Mouse (Mus musculus): ENCODE results near the gene Tmem132d. TPM values are rescaled to one million over a fixed set of nuclear protein-coding genes. Genes with fewer than 3 reads are reported as not detected.

The Tmem132d gene
- polyA plus RNA-seq, 1 experiment from 2014 or later: not detected

DNA sequence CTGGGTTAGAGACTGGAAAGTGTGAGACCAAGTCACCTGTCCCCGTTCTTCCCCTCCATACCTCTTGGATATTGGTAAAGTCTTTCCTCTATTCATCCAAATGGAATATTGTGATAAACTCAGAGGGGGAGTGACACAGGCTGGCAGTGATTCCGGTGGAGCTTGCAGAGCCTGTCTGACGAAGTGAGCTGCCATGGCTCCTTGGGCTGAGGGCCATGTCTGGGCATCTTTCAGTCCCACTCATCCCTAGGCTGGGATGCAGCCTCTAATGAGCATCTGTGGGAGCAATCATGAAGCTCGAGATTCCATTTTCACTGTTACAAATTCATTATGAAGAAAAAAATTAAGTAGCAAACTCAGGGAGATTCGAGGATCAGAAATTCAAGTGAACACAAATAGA lies 332.5 kb downstream of the Tmem132d start:
- no peak for ATAC-seq
- no peaks in the 10 kb centered on the region; the same call in 1 of the 2 replicates for H3K9me3 ChIP-seq (ENCODE audit: control insufficient read depth)
- no peak overlapping the region for H3K27ac ChIP-seq (ENCODE audit: low read depth, low read length)
- no peak overlapping the region for H3K4me3 ChIP-seq (ENCODE audit: low read depth, low read length)
- WGBS: 73% methylated on average over 5 of the region's 5 CpGs
- no peaks in the 10 kb centered on the region for H3K27me3 ChIP-seq (replicated peaks; ENCODE audit: control insufficient read depth, insufficient read depth, low read length)
- no peak overlapping the region for H3K9ac ChIP-seq (ENCODE audit: low read depth, low read length)
- no peaks in the 10 kb centered on the region for H3K4me1 ChIP-seq (replicated peaks; ENCODE audit: control insufficient read depth, insufficient read depth, low read length)
- H3K36me3 ChIP-seq (ENCODE audit: control insufficient read depth, insufficient read depth): no peaks in the 10 kb centered on the region
- no peak for TF ChIP-seq CTCF (IDR thresholded peaks at IDR 0.05; ENCODE audit: low read depth)
- no peak overlapping the region for H3K4me2 ChIP-seq (replicated peaks; ENCODE audit: low read depth)

DNA sequence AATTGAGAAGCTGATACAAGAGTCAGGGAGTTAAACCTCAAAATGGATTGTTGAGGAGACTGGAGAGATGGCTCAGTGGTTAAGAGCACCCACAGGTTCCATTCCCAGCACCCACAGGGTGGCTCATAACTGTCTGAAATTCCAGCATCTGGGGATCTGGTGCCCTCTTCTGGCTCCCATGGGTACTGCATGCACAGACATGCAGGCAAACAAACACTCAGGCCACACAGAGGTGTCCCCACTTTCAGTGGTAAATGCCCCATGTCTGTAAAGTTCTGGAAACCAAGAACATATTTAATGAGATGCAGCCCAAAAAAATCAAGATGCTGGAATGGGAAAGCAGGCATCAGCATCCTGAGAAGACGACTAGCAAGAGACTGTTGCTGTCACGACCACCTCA lies 333.4 kb downstream of the Tmem132d start:
- WGBS: 70% methylated on average over 2 of the region's 2 CpGs
- no peak for ATAC-seq

DNA sequence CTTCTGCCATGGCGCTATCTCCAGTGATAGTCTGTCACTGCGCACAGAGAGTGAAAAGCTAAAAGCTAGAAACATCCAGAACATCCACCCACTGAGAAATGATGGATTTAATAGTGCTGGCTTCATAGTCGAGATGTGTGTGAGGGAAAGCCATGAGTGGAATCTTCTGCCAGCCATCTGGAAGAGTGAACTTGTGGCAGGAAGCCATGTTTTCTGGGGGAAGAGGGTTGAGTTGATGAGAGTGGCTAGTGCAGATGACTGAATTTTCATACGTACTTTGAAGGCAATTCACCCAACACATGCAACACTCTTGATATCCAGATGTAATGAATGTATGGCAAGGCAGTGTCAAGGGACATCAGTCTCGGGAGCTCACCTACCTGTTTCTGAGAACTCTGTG lies 342.3 kb downstream of the Tmem132d start:
- 81% methylated on average over 5 of the region's 5 CpGs for WGBS
- no peak for ATAC-seq
- Histone ChIP-seq H3K4me3 (ENCODE audit: low read depth, low read length) (no peak overlapping the region), H3K27ac (ENCODE audit: low read depth, low read length) (no peak overlapping the region), H3K9me3 (ENCODE audit: control insufficient read depth) (no peaks in the 10 kb centered on the region), H3K4me1 (replicated peaks; ENCODE audit: control insufficient read depth, insufficient read depth, low read length) (no peaks in the 10 kb centered on the region), H3K27me3 (replicated peaks; ENCODE audit: control insufficient read depth, insufficient read depth, low read length) (no peaks in the 10 kb centered on the region), H3K9ac (ENCODE audit: low read depth, low read length) (no peak overlapping the region), H3K4me2 (replicated peaks; ENCODE audit: low read depth) (no peak overlapping the region), H3K36me3 (ENCODE audit: control insufficient read depth, insufficient read depth) (no peaks in the 10 kb centered on the region)
- TF ChIP-seq CTCF (IDR thresholded peaks at IDR 0.05; ENCODE audit: low read depth): no peak

More for the DNA sequence above, 333.4 kb downstream of the Tmem132d start:
- TF ChIP-seq CTCF (IDR thresholded peaks at IDR 0.05; ENCODE audit: low read depth): peak; percentile 40
- H3K27me3 ChIP-seq (replicated peaks; ENCODE audit: control insufficient read depth, insufficient read depth, low read length): no peaks in the 10 kb centered on the region
- H3K4me1 ChIP-seq (replicated peaks; ENCODE audit: control insufficient read depth, insufficient read depth, low read length): no peaks in the 10 kb centered on the region
- no peak overlapping the region for H3K4me3 ChIP-seq (ENCODE audit: low read depth, low read length)
- H3K9me3 ChIP-seq (ENCODE audit: control insufficient read depth): no peaks in the 10 kb centered on the region; the same call in 1 of the 2 replicates
- no peak overlapping the region for H3K4me2 ChIP-seq (replicated peaks; ENCODE audit: low read depth)
- H3K27ac ChIP-seq (ENCODE audit: low read depth, low read length): no peak overlapping the region
- H3K9ac ChIP-seq (ENCODE audit: low read depth, low read length): no peak overlapping the region
- no peaks in the 10 kb centered on the region for H3K36me3 ChIP-seq (ENCODE audit: control insufficient read depth, insufficient read depth)

DNA sequence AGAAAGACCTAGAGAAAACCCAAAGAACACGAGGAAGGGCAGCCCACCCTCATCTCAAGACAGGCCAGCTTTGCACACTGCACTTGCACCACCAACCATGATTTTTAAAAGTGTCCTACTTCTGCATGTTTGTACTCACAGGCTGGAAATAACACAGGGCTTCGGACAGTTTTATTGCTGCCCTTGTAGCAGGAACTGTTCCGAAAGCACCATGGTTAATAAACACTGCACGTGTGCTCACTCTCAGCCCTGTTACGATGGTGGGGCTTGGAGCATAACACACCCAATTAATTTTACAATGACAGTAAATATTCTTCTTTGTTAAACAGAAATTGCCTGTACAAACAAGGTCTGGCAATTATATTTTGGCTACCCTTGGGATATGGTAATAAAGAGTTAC lies 357.4 kb downstream of the Tmem132d start:
- Histone ChIP-seq H3K4me3 (ENCODE audit: low read depth, low read length) (no peak overlapping the region), H3K27ac (ENCODE audit: low read depth, low read length) (no peak overlapping the region), H3K9ac (ENCODE audit: low read depth, low read length) (no peak overlapping the region), H3K36me3 (ENCODE audit: control insufficient read depth, insufficient read depth) (no peaks in the 10 kb centered on the region), H3K4me1 (replicated peaks; ENCODE audit: control insufficient read depth, insufficient read depth, low read length) (no peaks in the 10 kb centered on the region), H3K9me3 (ENCODE audit: control insufficient read depth) (no peaks in the 10 kb centered on the region), H3K4me2 (replicated peaks; ENCODE audit: low read depth) (no peak overlapping the region), H3K27me3 (replicated peaks; ENCODE audit: control insufficient read depth, insufficient read depth, low read length) (no peaks in the 10 kb centered on the region)
- 29% methylated on average over 5 of the region's 5 CpGs for WGBS
- TF ChIP-seq CTCF (IDR thresholded peaks at IDR 0.05; ENCODE audit: low read depth): no peak
- ATAC-seq: no peak

- Histone ChIP-seq H3K9ac (ENCODE audit: low read depth, low read length) (no peak overlapping the region), H3K27ac (ENCODE audit: low read depth, low read length) (no peak overlapping the region), H3K4me1 (replicated peaks; ENCODE audit: control insufficient read depth, insufficient read depth, low read length) (no peaks in the 10 kb centered on the region), H3K9me3 (ENCODE audit: control insufficient read depth) (no peaks in the 10 kb centered on the region), H3K36me3 (ENCODE audit: control insufficient read depth, insufficient read depth) (no peaks in the 10 kb centered on the region), H3K27me3 (replicated peaks; ENCODE audit: control insufficient read depth, insufficient read depth, low read length) (no peaks in the 10 kb centered on the region), H3K4me2 (replicated peaks; ENCODE audit: low read depth) (no peak overlapping the region), H3K4me3 (ENCODE audit: low read depth, low read length) (no peak overlapping the region)
- TF ChIP-seq CTCF (IDR thresholded peaks at IDR 0.05; ENCODE audit: low read depth): no peak
- no peak for ATAC-seq
- WGBS: 67% methylated on average over 2 of the region's 2 CpGs
These were observed 360.3 kb downstream of the Tmem132d start for GRCm38 (mm10) chr5:128072616-128073015.

DNA sequence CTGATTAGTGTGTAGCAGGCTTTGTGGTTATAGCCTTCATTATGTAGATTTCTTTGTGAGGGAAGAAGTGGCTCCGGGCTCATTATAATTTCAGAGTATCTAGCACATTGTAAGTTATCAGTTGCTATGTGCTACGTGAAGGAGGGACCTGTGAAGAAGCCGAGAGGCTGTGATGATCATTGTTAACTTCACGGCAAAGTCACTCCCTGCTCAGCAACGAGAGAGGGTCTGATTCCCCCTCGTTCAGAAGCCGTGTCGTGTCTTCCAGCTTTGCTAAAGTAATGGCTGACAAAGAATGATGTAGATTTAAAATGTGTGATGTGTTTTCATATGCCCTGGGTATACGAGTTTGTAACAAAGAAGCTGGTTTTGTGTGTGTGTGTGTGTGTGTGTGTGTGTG lies 391.1 kb downstream of the Tmem132d start:
- Histone ChIP-seq H3K9me3 (ENCODE audit: control insufficient read depth) (0 out of 2 replicates have a peak, but pooled peaks cover 4% of the 10 kb centered on the region), H3K4me2 (replicated peaks; ENCODE audit: low read depth) (no peak overlapping the region), H3K4me3 (ENCODE audit: low read depth, low read length) (no peak overlapping the region), H3K27ac (ENCODE audit: low read depth, low read length) (no peak overlapping the region), H3K4me1 (replicated peaks; ENCODE audit: control insufficient read depth, insufficient read depth, low read length) (no peaks in the 10 kb centered on the region), H3K36me3 (ENCODE audit: control insufficient read depth, insufficient read depth) (no peaks in the 10 kb centered on the region), H3K9ac (ENCODE audit: low read depth, low read length) (no peak overlapping the region), H3K27me3 (replicated peaks; ENCODE audit: control insufficient read depth, insufficient read depth, low read length) (no peaks in the 10 kb centered on the region)
- 77% methylated on average over 9 of the region's 9 CpGs for WGBS
- no peak for ATAC-seq
- no peak for TF ChIP-seq CTCF (IDR thresholded peaks at IDR 0.05; ENCODE audit: low read depth)

DNA sequence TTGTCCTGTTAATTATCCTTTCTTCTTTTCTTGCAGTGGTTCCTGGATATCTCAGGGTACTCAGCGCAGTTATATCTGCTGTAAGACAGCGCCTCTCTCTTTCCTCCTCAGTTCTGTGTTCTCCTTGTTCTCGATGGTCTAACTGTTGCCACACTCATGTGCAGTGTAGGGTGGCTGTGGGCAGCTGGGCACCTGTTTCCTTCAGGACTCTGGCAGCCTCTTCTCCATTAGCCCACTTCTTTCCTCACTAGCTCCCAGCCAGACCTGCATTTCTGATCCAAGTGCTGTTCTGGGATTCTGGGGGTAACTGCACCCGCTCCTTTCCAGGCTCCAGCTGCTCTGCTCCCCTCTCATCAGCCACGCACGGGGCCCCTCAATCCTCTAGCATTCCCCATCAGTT lies 392.8 kb downstream of the Tmem132d start:
- Histone ChIP-seq H3K4me1 (replicated peaks; ENCODE audit: control insufficient read depth, insufficient read depth, low read length) (no peaks in the 10 kb centered on the region), H3K9me3 (ENCODE audit: control insufficient read depth) (no peaks in the 10 kb centered on the region), H3K4me3 (ENCODE audit: low read depth, low read length) (no peak overlapping the region), H3K4me2 (replicated peaks; ENCODE audit: low read depth) (no peak overlapping the region), H3K9ac (ENCODE audit: low read depth, low read length) (no peak overlapping the region), H3K36me3 (ENCODE audit: control insufficient read depth, insufficient read depth) (no peaks in the 10 kb centered on the region), H3K27me3 (replicated peaks; ENCODE audit: control insufficient read depth, insufficient read depth, low read length) (no peaks in the 10 kb centered on the region), H3K27ac (ENCODE audit: low read depth, low read length) (no peak overlapping the region)
- no peak for TF ChIP-seq CTCF (IDR thresholded peaks at IDR 0.05; ENCODE audit: low read depth)
- WGBS: 84% methylated on average over 6 of the region's 6 CpGs
- ATAC-seq: no peak

Data from intestine, postnatal 0 days (tissue).